Mouse (Mus musculus) effector memory CD4-positive, alpha-beta T cell, adult 5 months (primary cell): ENCODE measurements around the gene Serpinb6e. TPM values are rescaled to one million over a fixed set of nuclear protein-coding genes. Genes with fewer than 3 reads are reported as not detected.

Experiments
- polyA plus RNA-seq: library from polyadenylated mRNA; unstranded; fragments of 100-300 nt; shearing (Covaris generic); gene quantifications from one replicate; pipeline ENCODE4 v1.2.1, GENCODE M21; 2017

Serpinb6e gene
- polyA plus RNA-seq = not detected

DNA sequence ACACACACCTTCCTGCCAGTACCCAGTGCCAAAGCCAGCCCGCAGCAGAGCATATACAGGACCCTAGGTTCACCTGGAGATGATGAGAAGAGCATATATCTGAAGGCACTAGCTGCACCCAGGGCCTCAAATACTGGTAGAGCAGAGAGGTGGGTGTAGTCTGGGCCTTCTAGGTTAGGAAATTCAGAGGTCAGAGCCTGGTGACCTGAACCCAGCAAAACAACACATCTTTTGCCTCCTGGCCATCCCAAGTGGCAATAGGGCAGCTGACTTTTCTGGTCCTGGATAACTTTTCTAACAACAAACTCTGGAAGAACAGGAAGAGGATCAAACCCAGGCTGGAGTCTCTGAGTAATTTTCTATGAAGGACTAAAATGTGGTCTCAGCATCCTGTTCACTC is at the start of gene Serpinb6e:
TSS of gene Serpinb6e (minus strand) at position 101 of the 400 bp plus-strand sequence.

Other genes starting within 250 kb of the Serpinb6e start
- not detected for gene Serpinb6d, start 182.0 kb downstream of the Serpinb6e start, polyA plus RNA-seq
- not detected for gene Serpinb6c, start 62.3 kb upstream of the Serpinb6e start, polyA plus RNA-seq
- gene Nqo2, start 121.3 kb upstream of the Serpinb6e start, polyA plus RNA-seq = 12.1 TPM
- gene Ripk1, start 159.0 kb upstream of the Serpinb6e start, polyA plus RNA-seq = 78.1 TPM
- gene Serpinb6a, start 159.4 kb upstream of the Serpinb6e start, polyA plus RNA-seq = 28.4 TPM
- 14.4 TPM for gene Bphl, start 194.2 kb upstream of the Serpinb6e start, polyA plus RNA-seq
- 46.3 TPM for gene Tubb2a, start 234.6 kb upstream of the Serpinb6e start, polyA plus RNA-seq